Mouse (Mus musculus): ENCODE data around the gene Mcat. TPM values are rescaled to one million over a fixed set of nuclear protein-coding genes. Genes with fewer than 3 reads are reported as not detected.

Gene Mcat
- total and polyA plus RNA-seq, 3 experiments, result 28.4 to 41.6 (median 41.2) TPM

DNA sequence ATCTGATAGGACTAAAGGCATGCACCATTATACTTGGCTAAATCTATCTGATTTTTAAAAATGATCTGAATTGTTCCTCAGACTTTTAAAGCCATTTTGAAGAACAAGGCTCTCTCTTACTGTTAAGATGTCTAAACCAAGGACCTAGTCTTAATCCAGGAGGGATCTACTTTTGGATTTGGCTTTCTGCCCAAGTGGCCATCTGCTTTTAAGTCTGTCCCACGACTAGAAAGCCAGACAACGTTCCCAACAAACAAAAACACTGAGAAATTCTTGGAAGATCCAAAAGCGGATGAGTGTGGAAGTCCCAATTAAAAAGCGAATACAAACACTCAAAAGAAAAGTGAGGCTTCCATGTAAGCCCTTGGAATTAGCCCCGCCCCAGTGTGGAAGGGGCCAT lies 48.6 kb downstream of the Mcat start:
- no peak overlapping the region for H3K9ac ChIP-seq (ENCODE audit: insufficient read depth, low read depth)
- H3K9me3 ChIP-seq (replicated peaks; ENCODE audit: low read length), result peaks cover 16% of the 10 kb centered on the region
- no peak overlapping the region for H3K4me3 ChIP-seq (replicated peaks in 1 of 3; ENCODE audit: low read depth in 2 of 3, low read length in 2 of 3, poor library complexity in 1 of 3)
- TF ChIP-seq UBTF (IDR thresholded peaks at IDR 0.05; ENCODE audit: low read depth, low read length) (no peak), MXI1 (IDR thresholded peaks at IDR 0.05; ENCODE audit: low read depth, low read length) (no peak), MAZ (IDR thresholded peaks at IDR 0.05; ENCODE audit: low read depth, low read length) (no peak), CHD2 (IDR thresholded peaks at IDR 0.05; ENCODE audit: low read length) (no peak), MAX (IDR thresholded peaks at IDR 0.05; ENCODE audit: low read length) (no peak), NRF1 (IDR thresholded peaks at IDR 0.05; ENCODE audit: low read depth, low read length) (no peak), ZMIZ1 (IDR thresholded peaks at IDR 0.05; ENCODE audit: low read depth, low read length) (no peak), CTCF (conservative IDR thresholded peaks at IDR 0.05 in 1 of 2, IDR thresholded peaks at IDR 0.05 in 1 of 2; ENCODE audit: low read depth in 2 of 2, low read length in 2 of 2) (no peak), ELF1 (IDR thresholded peaks at IDR 0.05; ENCODE audit: low read depth, low read length) (no peak)
- in situ Hi-C loops (cut with MboI; ENCODE audit: low pct_ligation_motif_present, low pct_unique_long_range_greater_than_20kb, low sequenced_read_pairs) (loop anchor here (25.0 kb wide), 1 partner anchor 303 kb away; no protein-coding TSS in a partner anchor), dilution Hi-C loops (cut with MboI; ENCODE audit: extremely low pct_ligation_motif_present, extremely low pct_unique_long_range_greater_than_20kb, low sequenced_read_pairs) (no loop called here)
- peaks cover 0 to 5% of the 10 kb centered on the region in 2 experiments; a peak in 2 of 4 replicates for H3K4me1 ChIP-seq (ENCODE audit: control insufficient read depth in 1 of 2, insufficient read depth in 2 of 2)
- H3K27ac ChIP-seq (ENCODE audit: insufficient read depth, low read depth), result no peak overlapping the region
- peaks cover 44% of the 10 kb centered on the region for H3K27me3 ChIP-seq (replicated peaks)
- H3K4me2 ChIP-seq (ENCODE audit: insufficient read depth, low read depth, poor library complexity, severe bottlenecking), result no peak overlapping the region
- no peaks in the 10 kb centered on the region for H3K36me3 ChIP-seq (replicated peaks in 1 of 2; ENCODE audit: control insufficient read depth in 1 of 2, insufficient read depth in 1 of 2, low read length in 1 of 2)
- no peak for DNase-seq (ENCODE audit: extremely low read depth)
- H3K79me2 ChIP-seq (replicated peaks; ENCODE audit: control insufficient read depth, extremely low read depth, insufficient read depth, poor library complexity, severe bottlenecking), result no peaks in the 10 kb centered on the region

DNA sequence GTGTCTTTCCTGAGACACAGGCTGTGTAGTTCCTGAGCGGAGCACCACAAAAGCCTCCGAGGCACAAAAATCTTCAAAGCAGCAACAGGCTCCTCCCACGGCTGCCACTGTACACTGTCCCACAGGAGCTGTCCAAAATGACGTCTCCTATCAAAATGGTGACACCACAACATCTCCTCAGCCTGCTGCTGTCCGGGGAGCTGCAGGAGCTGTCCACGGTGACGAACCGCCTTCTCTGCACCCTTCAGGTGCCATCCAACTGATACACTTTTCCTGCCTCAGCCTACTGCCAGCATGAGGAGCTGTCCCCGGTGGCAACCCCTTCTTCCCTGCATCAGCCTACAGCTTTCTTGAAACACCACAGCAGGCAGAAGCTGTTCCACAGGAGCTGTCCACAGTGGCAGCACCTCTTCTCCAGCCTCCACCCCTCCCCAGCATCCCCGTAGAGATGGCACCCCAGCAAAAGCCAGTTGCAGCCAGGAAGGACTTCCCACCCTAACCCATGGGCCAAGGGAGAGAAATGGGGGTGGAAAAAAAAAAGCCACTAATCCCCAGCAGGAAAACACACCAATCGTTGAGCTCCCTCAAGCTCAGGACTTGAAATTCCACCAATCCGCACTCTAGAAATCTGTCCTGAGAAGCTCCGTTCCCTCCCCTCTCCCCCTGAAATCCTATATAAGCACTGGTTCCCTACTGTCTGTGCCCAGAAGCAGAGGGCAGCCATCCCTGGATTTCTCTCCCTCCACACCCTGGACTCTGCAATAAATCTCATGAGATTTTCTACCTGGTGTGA lies 50.9 kb downstream of the Mcat start:
- DNase-seq (ENCODE audit: extremely low read depth), result no peak
- H3K27ac ChIP-seq (ENCODE audit: insufficient read depth, low read depth), result no peak overlapping the region
- H3K27me3 ChIP-seq (replicated peaks), result peaks cover 35% of the 10 kb centered on the region
- H3K36me3 ChIP-seq (replicated peaks in 1 of 2; ENCODE audit: control insufficient read depth in 1 of 2, insufficient read depth in 1 of 2, low read length in 1 of 2), result no peaks in the 10 kb centered on the region
- in situ Hi-C loops (cut with MboI; ENCODE audit: low pct_ligation_motif_present, low pct_unique_long_range_greater_than_20kb, low sequenced_read_pairs) (loop anchor here (25.0 kb wide), 1 partner anchor 300 kb away; no protein-coding TSS in a partner anchor), dilution Hi-C loops (cut with MboI; ENCODE audit: extremely low pct_ligation_motif_present, extremely low pct_unique_long_range_greater_than_20kb, low sequenced_read_pairs) (no loop called here)
- no peak overlapping the region for H3K9ac ChIP-seq (ENCODE audit: insufficient read depth, low read depth)
- no peak for TF ChIP-seq TBP (conservative IDR thresholded peaks at IDR 0.05; ENCODE audit: low read depth, low read length)
- TF ChIP-seq CHD1 (IDR thresholded peaks at IDR 0.05; ENCODE audit: low read depth, low read length), result no peak
- TF ChIP-seq E2F4 (IDR thresholded peaks at IDR 0.05; ENCODE audit: insufficient replicate concordance, low read depth, low read length), result no peak
- no peak for TF ChIP-seq EP300 (IDR thresholded peaks at IDR 0.05; ENCODE audit: low read length)
- no peak for TF ChIP-seq JUN (IDR thresholded peaks at IDR 0.05; ENCODE audit: insufficient read depth, low read depth, low read length)
- no peak for TF ChIP-seq USF2 (conservative IDR thresholded peaks at IDR 0.05; ENCODE audit: low read depth, low read length)
- TF ChIP-seq CHD2 (IDR thresholded peaks at IDR 0.05; ENCODE audit: low read length), result no peak
- no peak for TF ChIP-seq MEF2A (IDR thresholded peaks at IDR 0.05; ENCODE audit: borderline replicate concordance, low read depth, low read length)
- no peak for TF ChIP-seq PAX5 (IDR thresholded peaks at IDR 0.05; ENCODE audit: low read length)
- TF ChIP-seq UBTF (IDR thresholded peaks at IDR 0.05; ENCODE audit: low read depth, low read length), result no peak
- no peak for TF ChIP-seq ZKSCAN1 (IDR thresholded peaks at IDR 0.05; ENCODE audit: borderline replicate concordance, low read depth, low read length)
- no peak for TF ChIP-seq SIN3A (IDR thresholded peaks at IDR 0.05; ENCODE audit: low read length)
- no peak for TF ChIP-seq POLR2AphosphoS2 (IDR thresholded peaks at IDR 0.05; ENCODE audit: low read depth, low read length)
- TF ChIP-seq MAFK (IDR thresholded peaks at IDR 0.05; ENCODE audit: insufficient replicate concordance, low read length), result no peak
- TF ChIP-seq POLR2A (IDR thresholded peaks at IDR 0.05; ENCODE audit: low read depth, low read length), result no peak
- no peak for TF ChIP-seq NRF1 (IDR thresholded peaks at IDR 0.05; ENCODE audit: low read depth, low read length)
- no peak for TF ChIP-seq IRF4 (IDR thresholded peaks at IDR 0.05; ENCODE audit: low read depth, low read length)
- no peak for TF ChIP-seq ZNF384 (IDR thresholded peaks at IDR 0.05; ENCODE audit: low read depth, low read length)
- no peak for TF ChIP-seq NELFE (IDR thresholded peaks at IDR 0.05; ENCODE audit: low read depth, low read length)
- no peaks in the 10 kb centered on the region for H3K79me2 ChIP-seq (replicated peaks; ENCODE audit: control insufficient read depth, extremely low read depth, insufficient read depth, poor library complexity, severe bottlenecking)
- H3K9me3 ChIP-seq (replicated peaks; ENCODE audit: low read length), result peaks cover 13% of the 10 kb centered on the region
- no peak overlapping the region for H3K4me3 ChIP-seq (replicated peaks in 1 of 3; ENCODE audit: low read depth in 2 of 3, low read length in 2 of 3, poor library complexity in 1 of 3)
- H3K4me2 ChIP-seq (ENCODE audit: insufficient read depth, low read depth, poor library complexity, severe bottlenecking), result no peak overlapping the region
- peaks cover 0 to 5% of the 10 kb centered on the region in 2 experiments; a peak in 2 of 4 replicates for H3K4me1 ChIP-seq (ENCODE audit: control insufficient read depth in 1 of 2, insufficient read depth in 2 of 2)
